Mouse (Mus musculus) heart, postnatal 0 days (tissue): ENCODE measurements at regions not wholly inside any gene's neighbourhood (a gene's known extent, or its start where the extent isn't known, plus 50 kb on each side); places are given as distances from the start of the nearest gene placed in this dataset.

Experiments
- ATAC-seq: fragments of 200-750 bp; cut with Nextera tagmentation; 2 replicates; pipeline ENCODE4 v1.8.0; 2017; ENCODE audit warnings: low read depth, moderate number of reproducible peaks, moderate library complexity; ENCODE audit not compliant: insufficient read depth
- DNase-seq: peaks from one replicate; pipeline ENCODE4 v3.0.0-alpha.2; 2016; ENCODE audit warnings: low spot score
- H3K27ac ChIP-seq: fragments of 300-500 bp; sonication (generic); 2 replicates; pipeline ENCODE4 v1.5.1; 2014; ENCODE audit warnings: low read depth, mild to moderate bottlenecking
- H3K27me3 ChIP-seq: fragments of 300-500 bp; sonication (generic); 2 replicates; pipeline ENCODE4 v1.6.1; 2014; ENCODE audit warnings: low read length, mixed read lengths; ENCODE audit not compliant: control insufficient read depth, insufficient read depth
- H3K36me3 ChIP-seq: fragments of 300-500 bp; sonication (generic); replicated peaks from 2 replicates; pipeline ENCODE4 v1.6.1; 2014; ENCODE audit warnings: low read length, mixed read lengths; ENCODE audit not compliant: control insufficient read depth, insufficient read depth
- H3K4me1 ChIP-seq: fragments of 300-500 bp; sonication (generic); 2 replicates; pipeline ENCODE4 v1.6.1; 2014; ENCODE audit warnings: antibody characterized with exemption; ENCODE audit not compliant: control insufficient read depth, insufficient read depth
- H3K4me2 ChIP-seq: fragments of 300-500 bp; sonication (generic); 2 replicates; pipeline ENCODE4 v1.6.1; 2014; ENCODE audit warnings: low read depth, mild to moderate bottlenecking, low read length, moderate library complexity
- H3K4me3 ChIP-seq: fragments of 300-500 bp; sonication (generic); 2 replicates; pipeline ENCODE4 v1.5.1; 2014; ENCODE audit warnings: low read depth, low read length
- H3K9ac ChIP-seq: fragments of 300-500 bp; sonication (generic); replicated peaks from 2 replicates; pipeline ENCODE4 v1.6.1; 2014; ENCODE audit warnings: low read depth, low read length, mixed read lengths
- H3K9me3 ChIP-seq: fragments of 300-500 bp; sonication (generic); replicated peaks from 2 replicates; pipeline ENCODE4 v1.6.1; 2016; ENCODE audit warnings: low read length; ENCODE audit not compliant: control insufficient read depth
- CTCF ChIP-seq: IDR thresholded peaks from 2 replicates; pipeline ENCODE4 v1.5.1; 2016; ENCODE audit warnings: antibody characterized with exemption, control low read depth, low read depth
- EP300 ChIP-seq: IDR thresholded peaks from 2 replicates; pipeline ENCODE4 v1.6.1; 2016; ENCODE audit warnings: antibody characterized with exemption, low read depth
- WGBS: fragments of 180-500 bp; shearing (Covaris S2); extraction: QIAGEN DNeasy Blood & Tissue Kit; methylation state at CpG from one replicate; pipeline ENCODE4 v1.1.7; 2014; 5-methylcytosine and 5-hydroxymethylcytosine counted together

GRCm38 (mm10) chr3:132237344-132237743, 152.3 kb downstream of the Dkk2 start:
- ATAC-seq = no peak
- no peaks in the 10 kb centered on the region for H3K36me3 ChIP-seq
- no peak for DNase-seq
- no peak overlapping the region for H3K27ac ChIP-seq
- no peak overlapping the region for H3K4me3 ChIP-seq
- H3K9me3 ChIP-seq = no peaks in the 10 kb centered on the region
- 64% methylated on average over 3 of the region's 3 CpGs for WGBS
- TF ChIP-seq EP300 (no peak), CTCF (no peak)
- H3K4me2 ChIP-seq = no peak overlapping the region
- H3K9ac ChIP-seq = no peak overlapping the region
- no peaks in the 10 kb centered on the region for H3K27me3 ChIP-seq
- no peaks in the 10 kb centered on the region for H3K4me1 ChIP-seq

- Histone ChIP-seq H3K36me3 (no peaks in the 10 kb centered on the region), H3K9ac (no peak overlapping the region), H3K27ac (no peak overlapping the region), H3K9me3 (peaks cover 4% of the 10 kb centered on the region; the same call in 1 of the 2 replicates), H3K4me1 (no peaks in the 10 kb centered on the region), H3K27me3 (no peaks in the 10 kb centered on the region), H3K4me2 (no peak overlapping the region), H3K4me3 (no peak overlapping the region)
- 78% methylated on average over 1 of the region's 1 CpGs for WGBS
- no peak for TF ChIP-seq CTCF
- TF ChIP-seq EP300 = no peak
- ATAC-seq (no peak), DNase-seq (no peak)
Measured at GRCm38 (mm10) chr3:132257834-132258233, 172.7 kb downstream of the Dkk2 start.

GRCm38 (mm10) chr3:132269641-132270040, 184.5 kb downstream of the Dkk2 start:
- no peaks in the 10 kb centered on the region for H3K9me3 ChIP-seq
- ATAC-seq = no peak
- no peaks in the 10 kb centered on the region for H3K36me3 ChIP-seq

GRCm38 (mm10) chr3:132274786-132275185, 189.7 kb downstream of the Dkk2 start:
- H3K4me3 ChIP-seq = no peak overlapping the region
- no peak for ATAC-seq
- no peaks in the 10 kb centered on the region for H3K9me3 ChIP-seq
- H3K27ac ChIP-seq = no peak overlapping the region
- H3K27me3 ChIP-seq = no peaks in the 10 kb centered on the region
- H3K36me3 ChIP-seq = no peaks in the 10 kb centered on the region
- H3K4me2 ChIP-seq = no peak overlapping the region
- no peak overlapping the region for H3K9ac ChIP-seq
- DNase-seq = no peak
- TF ChIP-seq EP300 = no peak
- TF ChIP-seq CTCF = no peak
- no peaks in the 10 kb centered on the region for H3K4me1 ChIP-seq
- WGBS = 70% methylated on average over 10 of the region's 10 CpGs

More at GRCm38 (mm10) chr3:132269641-132270040, 184.5 kb downstream of the Dkk2 start:
- no peaks in the 10 kb centered on the region for H3K27me3 ChIP-seq
- H3K4me3 ChIP-seq = no peak overlapping the region
- H3K4me1 ChIP-seq = no peaks in the 10 kb centered on the region
- no peak overlapping the region for H3K4me2 ChIP-seq
- WGBS = 72% methylated on average over 1 of the region's 1 CpGs
- TF ChIP-seq CTCF (no peak), EP300 (no peak)
- no peak for DNase-seq
- no peak overlapping the region for H3K9ac ChIP-seq
- H3K27ac ChIP-seq = no peak overlapping the region

GRCm38 (mm10) chr3:132277771-132278170, 192.7 kb downstream of the Dkk2 start:
- Histone ChIP-seq H3K9ac (no peak overlapping the region), H3K4me3 (no peak overlapping the region), H3K36me3 (no peaks in the 10 kb centered on the region), H3K27me3 (no peaks in the 10 kb centered on the region), H3K4me2 (no peak overlapping the region), H3K27ac (no peak overlapping the region), H3K9me3 (no peaks in the 10 kb centered on the region), H3K4me1 (no peaks in the 10 kb centered on the region)
- DNase-seq = no peak
- 64% methylated on average over 1 of the region's 1 CpGs for WGBS
- no peak for ATAC-seq
- TF ChIP-seq EP300 = no peak
- no peak for TF ChIP-seq CTCF

- ATAC-seq (no peak), DNase-seq (no peak)
- Histone ChIP-seq H3K4me2 (no peak overlapping the region), H3K4me1 (no peaks in the 10 kb centered on the region), H3K27ac (no peak overlapping the region), H3K27me3 (no peaks in the 10 kb centered on the region), H3K9ac (no peak overlapping the region), H3K4me3 (no peak overlapping the region), H3K36me3 (no peaks in the 10 kb centered on the region), H3K9me3 (no peaks in the 10 kb centered on the region)
- no peak for TF ChIP-seq EP300
- no peak for TF ChIP-seq CTCF
- WGBS = 58% methylated on average over 3 of the region's 3 CpGs
Measured at GRCm38 (mm10) chr3:132287714-132288113, 202.6 kb downstream of the Dkk2 start.
